In genomic region chr7:28981651-28982273, GRCm38 (mm10) we compare ENCODE assay signal across 1 mouse cellular context.
TF ChIP-seq lines count a peak whose summit lies in the region.

Eif3k (minus strand) TSS chr7:28981864.
Map4k1 (plus strand) TSS chr7:28982050.

TF ChIP-seq in CH12.LX, 34 proteins besides CTCF, POLR2A, EP300 and RAD21 (continued from another document):
- no peak for TF ChIP-seq ZC3H11A (IDR thresholded peaks at IDR 0.05; ENCODE audit: low read depth, low read length)
- peak; percentile 93 for TF ChIP-seq SIN3A (IDR thresholded peaks at IDR 0.05; ENCODE audit: low read length)
- peak; percentile 67; the same call in 1 of the 2 replicates for TF ChIP-seq UBTF (IDR thresholded peaks at IDR 0.05; ENCODE audit: low read depth, low read length)
- TF ChIP-seq RCOR1 (conservative IDR thresholded peaks at IDR 0.05; ENCODE audit: low read depth, low read length) = peak; percentile 51; the same call in 1 of the 2 replicates
- no peak for TF ChIP-seq SMC3 (IDR thresholded peaks at IDR 0.05; ENCODE audit: low read depth, low read length)
- peak; percentile 95 for TF ChIP-seq MAX (IDR thresholded peaks at IDR 0.05; ENCODE audit: low read length)
- TF ChIP-seq POLR2AphosphoS2 (IDR thresholded peaks at IDR 0.05; ENCODE audit: low read depth, low read length) = no peak
- 0 out of 2 replicates have a peak, but pooled peaks have one; percentile 68 for TF ChIP-seq KAT2A (IDR thresholded peaks at IDR 0.05; ENCODE audit: insufficient replicate concordance, low read length)
- TF ChIP-seq MAZ (IDR thresholded peaks at IDR 0.05; ENCODE audit: low read depth, low read length) = no peak; the same call in 1 of the 2 replicates
- no peak for TF ChIP-seq GABPA (IDR thresholded peaks at IDR 0.05; ENCODE audit: insufficient replicate concordance, low read depth, low read length)
- TF ChIP-seq USF1 (IDR thresholded peaks at IDR 0.05; ENCODE audit: low read depth, low read length) = peak; percentile 94
- peak; percentile 61 for TF ChIP-seq TCF12 (IDR thresholded peaks at IDR 0.05; ENCODE audit: low read depth, low read length)
- TF ChIP-seq ZKSCAN1 (IDR thresholded peaks at IDR 0.05; ENCODE audit: borderline replicate concordance, low read depth, low read length) = no peak; the same call in 1 of the 2 replicates
- TF ChIP-seq IRF4 (IDR thresholded peaks at IDR 0.05; ENCODE audit: low read depth, low read length) = no peak; the same call in 1 of the 2 replicates
- no peak for TF ChIP-seq JUN (IDR thresholded peaks at IDR 0.05; ENCODE audit: insufficient read depth, low read depth, low read length)
- 0 out of 2 replicates have a peak, but pooled peaks have one; percentile 11 for TF ChIP-seq CHD2 (IDR thresholded peaks at IDR 0.05; ENCODE audit: low read length)
- peak; percentile 94 for TF ChIP-seq ELF1 (IDR thresholded peaks at IDR 0.05; ENCODE audit: low read depth, low read length)
